Mouse (Mus musculus): ENCODE data around the gene Olfr694.
"Not testable (repeated sequence)": the region's sequence is repeated elsewhere in the genome, so short reads cannot be mapped to it uniquely, and the experiment has no call there.

Olfr694 gene

DNA sequence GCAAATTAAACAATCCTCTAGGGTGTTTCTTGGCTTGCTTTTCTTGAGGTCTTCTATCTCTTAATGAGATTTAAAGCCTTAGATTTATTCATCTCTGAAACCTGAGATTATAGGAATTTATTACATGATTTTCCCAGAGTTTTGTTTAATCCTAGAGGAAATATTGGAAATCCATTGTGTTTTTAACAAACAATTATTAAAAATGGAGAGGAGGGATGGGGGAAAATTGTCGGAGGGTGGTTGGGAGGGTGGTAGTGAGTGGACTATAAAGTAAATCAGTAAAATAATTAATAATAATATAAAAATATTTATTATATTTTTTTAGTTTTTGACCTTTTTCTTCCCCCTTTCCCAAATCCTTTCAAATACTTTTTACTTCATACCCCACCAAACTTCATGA, at the start of gene Olfr694:
Gene Olfr694 (minus strand): TSS at position 101 of the 400 bp plus-strand sequence.
- DNase-seq (ENCODE audit: low read depth): no peak

DNA sequence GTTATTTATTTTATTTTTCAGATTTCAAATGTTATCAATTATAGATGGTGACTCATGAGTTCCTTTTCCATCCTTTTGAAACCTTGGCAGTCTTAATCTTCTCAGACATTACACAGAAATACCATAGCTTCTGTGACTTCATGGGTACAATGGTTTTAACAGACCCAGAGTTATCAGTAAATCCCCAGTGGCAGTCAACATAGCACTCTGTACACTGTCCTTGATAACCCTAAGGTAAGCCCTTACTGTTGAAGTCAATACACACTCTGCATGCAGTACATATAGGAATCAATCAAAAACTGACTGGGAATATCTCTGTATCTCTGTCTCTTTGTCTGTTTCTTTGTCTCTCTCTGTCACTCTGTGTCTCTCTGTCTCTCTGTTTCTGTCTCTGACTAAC, 45.4 kb upstream of the Olfr694 start:
- DNase-seq (ENCODE audit: low read depth): no peak

DNA sequence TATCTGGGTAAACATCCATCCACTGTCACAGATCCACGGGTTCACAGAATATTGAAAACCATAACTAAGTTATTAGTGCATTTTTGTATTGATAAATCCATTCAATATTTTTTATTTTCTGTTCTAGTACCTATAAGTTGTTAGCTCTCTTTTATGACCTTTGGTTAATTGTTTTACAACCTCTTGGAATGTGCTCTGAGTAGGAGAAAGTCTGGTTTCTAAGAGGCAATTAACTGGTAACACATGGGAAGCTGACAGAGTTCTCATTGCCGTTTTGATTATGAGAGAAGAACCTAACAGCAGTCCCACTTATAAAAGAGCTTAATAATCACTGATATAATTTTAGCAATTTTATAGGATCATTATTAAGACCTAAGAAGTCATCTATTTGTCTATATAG, 42.1 kb upstream of the Olfr694 start:
- DNase-seq (ENCODE audit: low read depth): no peak

DNA sequence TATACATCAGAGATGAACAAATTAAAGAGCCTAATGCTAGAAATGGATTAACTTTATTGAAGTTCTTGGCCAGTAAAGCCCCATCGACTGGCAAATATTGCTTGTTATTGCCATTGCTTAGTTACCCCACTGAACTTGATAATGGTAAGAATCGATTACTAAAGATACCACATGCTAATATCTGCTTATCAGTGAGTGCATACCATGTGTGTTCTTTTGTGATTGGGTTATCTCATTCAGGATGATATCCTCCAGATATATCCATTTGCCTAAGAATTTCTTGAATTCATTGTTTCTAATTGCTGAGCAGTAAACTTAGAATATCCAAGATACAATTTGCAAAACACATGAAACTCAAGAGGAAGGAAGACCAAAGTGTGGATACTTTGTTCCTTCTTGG, 34.0 kb upstream of the Olfr694 start:
- not testable (repeated sequence) for DNase-seq (ENCODE audit: low read depth)

DNA sequence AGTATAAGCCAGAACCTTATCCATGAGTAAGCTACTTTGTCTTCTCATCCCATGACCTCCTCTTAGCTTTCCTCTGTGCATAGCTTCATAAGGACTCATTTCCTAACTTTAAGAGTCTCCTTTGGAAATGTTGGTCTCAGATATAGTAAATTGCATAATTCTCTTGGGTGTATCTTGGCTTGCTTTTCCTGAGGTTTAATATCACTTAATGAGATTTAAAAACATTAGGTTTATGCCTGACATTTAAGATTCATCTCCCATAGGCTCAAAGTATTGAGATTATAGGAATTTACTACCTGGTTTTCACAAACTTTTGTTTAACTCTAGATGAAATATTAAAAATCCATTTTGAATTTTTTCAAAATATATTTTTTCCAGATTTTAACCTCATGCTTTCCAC, 24.7 kb upstream of the Olfr694 start, which contains the start of gene Olfr695:
Gene Olfr695 (minus strand): TSS at position 101 of the 400 bp plus-strand sequence.
- no peak for DNase-seq (ENCODE audit: low read depth)

DNA sequence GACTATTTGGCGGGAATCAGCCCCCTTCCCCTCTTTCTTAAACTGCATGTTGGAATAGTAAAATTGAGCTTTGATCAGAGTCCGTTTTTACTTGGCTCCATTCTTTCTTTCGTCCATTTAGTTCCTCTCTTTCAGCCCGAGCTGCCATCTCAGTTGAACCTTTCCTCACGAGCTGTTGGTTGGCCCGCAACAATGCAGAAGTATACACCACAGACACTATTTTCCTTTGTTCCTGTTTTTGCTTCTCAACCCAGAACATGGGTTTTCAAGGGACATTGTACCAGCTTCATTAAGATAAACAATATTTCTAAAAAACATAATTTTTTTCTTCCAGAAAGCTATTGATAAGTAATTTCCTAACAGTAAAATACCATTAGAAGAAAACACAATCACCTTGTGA, 19.8 kb upstream of the Olfr694 start:
- no peak for DNase-seq (ENCODE audit: low read depth)

DNA sequence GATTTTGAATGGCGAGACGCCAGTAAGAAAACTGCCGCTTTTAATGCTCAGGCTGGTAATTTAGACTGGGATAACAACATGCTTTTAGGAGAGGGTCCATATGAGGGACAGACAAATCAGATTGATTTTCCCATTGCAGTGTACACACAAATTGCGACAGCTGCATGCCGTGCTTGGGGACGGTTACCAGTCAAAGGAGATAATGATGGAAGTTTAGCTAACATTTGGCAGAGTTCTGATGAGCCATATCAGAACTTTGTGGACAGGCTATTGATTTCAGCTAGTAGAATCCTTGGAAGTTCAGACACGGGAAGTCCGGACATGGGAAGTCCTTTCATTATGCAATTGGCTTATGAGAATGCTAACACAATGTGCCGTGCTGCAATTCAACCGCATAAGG, 16.1 kb upstream of the Olfr694 start:
- DNase-seq (ENCODE audit: low read depth): not testable (repeated sequence)

DNA sequence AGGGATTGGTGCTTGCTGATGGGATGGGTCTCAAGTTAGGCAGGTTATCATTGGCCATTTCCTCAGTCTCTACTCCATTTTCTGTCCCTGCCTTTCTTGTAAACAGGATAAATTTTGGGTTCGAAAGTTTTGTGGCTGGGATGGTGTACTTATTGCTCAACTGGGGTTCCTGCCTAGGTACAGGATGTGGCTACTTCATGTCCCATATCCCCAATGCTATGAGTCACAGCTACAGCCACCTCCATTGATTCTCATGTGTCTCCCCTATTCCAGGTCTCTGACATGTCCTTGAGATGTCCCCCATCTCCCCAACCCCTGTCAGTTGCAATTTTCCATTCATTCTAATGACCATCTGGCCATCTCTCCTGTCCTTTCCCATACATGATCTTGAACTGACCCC, 5.3 kb upstream of the Olfr694 start:
- no peak for DNase-seq (ENCODE audit: low read depth)

DNA sequence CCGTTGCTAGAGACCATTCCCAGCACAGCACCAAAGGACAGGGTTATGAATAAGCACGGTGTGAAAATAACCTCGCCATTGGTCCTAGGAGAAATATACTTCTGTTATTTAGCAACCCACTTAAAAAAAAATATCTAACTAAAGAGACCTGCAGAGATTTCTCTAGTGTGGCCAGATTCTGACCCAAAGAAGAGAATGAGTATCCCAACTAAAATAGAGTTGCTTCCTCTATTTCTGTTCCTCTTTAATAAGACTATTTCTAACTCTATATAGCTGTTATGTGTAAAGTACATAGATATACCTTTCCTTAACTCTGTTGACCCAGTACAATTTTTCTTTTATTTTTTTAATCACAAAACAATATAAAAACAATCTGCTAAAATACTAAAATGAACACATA, 1.4 kb upstream of the Olfr694 start:
- no peak for DNase-seq (ENCODE audit: low read depth)

DNA sequence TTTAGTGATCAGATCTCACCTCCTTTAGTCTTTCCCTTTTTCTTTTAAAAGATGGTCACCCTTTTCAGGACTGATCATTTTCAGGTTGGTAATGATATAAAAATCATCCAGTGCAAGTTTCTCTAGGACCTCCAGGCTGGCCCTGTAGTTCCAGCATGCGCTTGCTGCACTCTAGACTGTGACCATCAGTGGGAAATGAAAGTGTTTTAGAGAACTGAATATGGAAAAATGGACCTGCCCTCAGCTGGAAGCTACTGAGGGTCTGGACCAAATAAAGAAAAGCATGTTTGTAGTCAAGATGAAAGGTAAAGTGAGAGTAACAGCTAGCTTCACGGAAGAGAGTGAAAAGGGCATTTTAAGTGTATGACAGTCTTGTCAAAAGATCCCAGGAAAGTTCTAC, 6.2 kb downstream of the Olfr694 start:
- no peak for DNase-seq (ENCODE audit: low read depth)

DNA sequence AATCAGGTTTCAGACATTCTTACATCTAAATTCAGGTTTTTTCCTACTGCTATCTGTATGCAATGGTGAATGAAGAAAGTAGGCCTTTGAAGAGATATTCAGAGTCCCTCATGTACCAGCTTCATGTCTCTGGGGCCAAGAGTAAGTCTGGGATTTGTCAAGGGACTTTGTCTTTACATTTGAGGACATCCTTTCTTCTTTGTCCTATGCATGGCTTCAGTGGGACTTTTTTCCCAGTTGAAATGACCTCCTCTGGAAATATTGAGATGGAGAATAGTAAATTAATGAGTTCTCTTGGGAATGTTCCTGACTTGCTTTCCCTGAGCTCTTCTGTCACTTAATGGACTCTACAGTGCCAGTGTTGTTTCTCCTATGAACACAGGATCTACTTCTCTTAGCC, 11.1 kb downstream of the Olfr694 start, which contains the start of gene Olfr693:
Gene Olfr693 (minus strand): TSS at position 101 of the 400 bp plus-strand sequence.
- no peak for DNase-seq (ENCODE audit: low read depth)

DNA sequence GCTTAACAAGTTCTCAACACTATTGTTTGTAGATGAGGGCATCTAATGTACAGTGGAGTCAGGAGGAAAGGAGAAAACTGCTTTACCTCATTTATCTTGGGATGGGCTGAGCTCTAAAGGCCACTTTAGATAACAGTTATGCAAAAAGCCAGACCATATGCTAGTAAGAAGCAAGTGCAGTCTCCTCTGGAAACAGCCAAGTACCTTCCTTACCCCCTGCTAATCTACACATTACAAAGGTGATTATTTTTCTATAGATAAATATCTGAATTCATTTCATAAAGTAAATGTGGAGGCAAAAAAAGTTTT, 39.3 kb downstream of the Olfr694 start:
- DNase-seq (ENCODE audit: low read depth): no peak

DNA sequence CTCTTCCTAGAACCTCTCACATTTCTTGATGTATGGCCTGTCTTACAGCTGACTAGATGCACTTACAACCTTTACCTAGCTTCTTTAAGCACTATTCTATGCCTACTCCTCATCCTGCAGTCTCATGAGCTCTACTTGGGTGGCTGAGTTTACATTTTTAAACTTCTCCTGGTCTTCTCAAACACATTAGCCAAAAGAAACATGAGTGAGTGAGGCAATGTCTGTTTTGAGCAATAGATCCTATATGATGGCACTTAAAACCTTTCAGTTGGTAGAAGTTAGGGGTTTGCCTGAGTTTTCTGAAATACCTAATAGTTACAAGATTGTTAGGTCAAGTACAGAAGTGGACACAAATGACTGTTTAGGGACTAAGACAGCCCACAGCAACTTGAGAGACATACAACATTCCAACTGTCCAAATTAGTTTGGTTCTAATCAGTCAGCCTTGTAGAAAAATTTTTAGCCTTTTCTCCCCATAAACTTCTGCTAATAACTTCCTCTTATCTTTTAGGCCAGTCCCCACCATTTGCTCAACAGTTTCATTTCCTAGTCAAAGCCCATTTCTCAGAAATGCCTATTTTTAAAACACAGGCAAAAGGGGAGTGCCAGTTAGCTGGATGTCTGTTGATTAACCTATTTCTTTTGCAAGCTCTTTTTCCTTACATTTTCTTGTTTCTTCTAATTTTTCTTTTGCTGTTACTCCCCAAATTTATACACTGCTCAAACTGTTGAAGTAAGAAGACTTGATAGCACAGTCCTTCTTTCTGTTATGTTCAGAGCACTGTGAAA, 39.9 kb downstream of the Olfr694 start:
- peak; percentile 63 for DNase-seq (ENCODE audit: low read depth)

DNA sequence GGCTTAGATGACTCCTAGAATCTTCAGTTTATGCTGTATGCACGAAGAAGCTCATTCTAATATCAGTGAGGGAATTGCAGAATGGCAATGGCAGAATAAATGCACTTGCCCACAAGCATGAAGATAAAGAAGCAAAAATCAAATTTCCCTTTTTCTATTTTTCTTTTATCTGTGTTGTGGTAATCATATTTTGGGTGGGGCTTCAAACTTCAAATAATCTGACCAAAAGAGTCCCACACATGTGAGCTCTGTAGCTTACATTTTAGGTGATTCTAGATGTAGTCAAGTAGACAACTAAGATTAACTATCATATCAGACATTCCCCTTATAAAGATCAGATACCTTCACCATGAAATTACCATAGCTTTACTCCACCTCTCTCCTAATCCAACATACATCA, 41.8 kb downstream of the Olfr694 start:
- no peak for DNase-seq (ENCODE audit: low read depth)

DNA sequence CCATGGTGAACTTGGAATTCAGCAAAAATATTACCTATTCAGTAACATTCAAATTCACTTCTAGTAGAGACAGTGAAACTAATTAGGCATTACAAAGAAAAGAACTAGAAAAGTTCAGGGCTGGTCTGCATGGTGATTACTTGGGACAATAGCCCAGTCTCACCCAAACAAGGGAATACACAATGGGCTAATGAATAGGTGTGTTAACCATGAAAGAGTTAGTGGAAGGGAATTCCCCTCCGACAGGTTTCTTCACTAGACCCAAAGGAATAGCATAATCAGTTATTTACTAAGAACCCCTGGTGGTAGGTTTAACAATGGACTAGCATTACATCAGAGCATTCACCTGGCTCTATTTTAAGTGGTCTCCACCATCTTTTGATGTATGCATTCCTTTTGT, 46.4 kb downstream of the Olfr694 start:
- DNase-seq (ENCODE audit: low read depth): no peak

DNA sequence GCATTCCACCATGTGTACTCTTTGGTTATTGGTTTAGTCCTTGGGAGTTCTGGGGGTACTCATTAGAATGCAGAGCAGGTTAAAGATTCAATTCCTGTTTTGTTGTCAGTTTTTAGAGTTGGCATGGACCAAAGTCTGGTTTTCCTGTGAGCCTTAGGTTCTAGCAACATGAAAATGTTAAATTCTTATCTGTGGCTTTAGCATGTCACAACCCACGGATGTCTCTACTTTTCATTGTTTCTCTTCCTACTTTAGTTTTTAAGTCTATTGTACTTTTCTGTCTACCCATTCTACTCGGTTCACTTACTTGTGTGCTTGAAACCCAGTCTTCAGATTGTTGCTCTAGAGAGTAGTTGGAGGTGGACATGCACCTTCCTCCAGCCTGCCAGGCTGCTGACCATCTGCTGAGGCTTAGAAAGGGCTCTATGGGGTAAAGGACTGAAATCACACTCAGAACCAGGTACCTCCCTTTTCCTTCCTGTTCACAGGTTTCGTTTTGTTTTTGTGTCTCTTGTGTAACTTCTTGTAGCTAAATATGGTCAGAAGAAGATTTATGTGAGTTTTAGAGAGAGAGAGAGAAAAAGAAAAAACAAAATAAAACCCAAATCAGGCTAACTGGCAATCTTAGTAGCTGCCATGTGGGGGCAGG, 47.3 kb downstream of the Olfr694 start:
- no peak for DNase-seq (ENCODE audit: low read depth)

DNA sequence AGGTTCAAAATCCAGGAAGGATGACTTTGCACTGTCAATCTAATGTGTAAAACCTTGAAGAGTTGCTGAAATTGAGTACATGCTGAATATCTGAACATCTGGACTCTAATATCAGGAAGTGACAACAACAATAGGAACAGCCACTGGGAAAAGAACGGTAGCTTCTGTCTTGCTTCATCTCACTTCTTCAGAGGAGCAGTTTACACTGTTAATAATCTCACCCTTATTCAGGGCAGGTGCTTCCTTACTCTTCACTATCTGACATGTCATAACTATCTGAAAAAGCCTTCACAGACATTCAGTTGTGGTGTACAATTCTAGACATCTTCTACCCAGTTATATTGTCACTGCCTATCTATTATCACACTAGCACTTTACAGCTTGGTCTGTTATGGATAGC, 50.8 kb downstream of the Olfr694 start:
- DNase-seq (ENCODE audit: low read depth): no peak

DNA sequence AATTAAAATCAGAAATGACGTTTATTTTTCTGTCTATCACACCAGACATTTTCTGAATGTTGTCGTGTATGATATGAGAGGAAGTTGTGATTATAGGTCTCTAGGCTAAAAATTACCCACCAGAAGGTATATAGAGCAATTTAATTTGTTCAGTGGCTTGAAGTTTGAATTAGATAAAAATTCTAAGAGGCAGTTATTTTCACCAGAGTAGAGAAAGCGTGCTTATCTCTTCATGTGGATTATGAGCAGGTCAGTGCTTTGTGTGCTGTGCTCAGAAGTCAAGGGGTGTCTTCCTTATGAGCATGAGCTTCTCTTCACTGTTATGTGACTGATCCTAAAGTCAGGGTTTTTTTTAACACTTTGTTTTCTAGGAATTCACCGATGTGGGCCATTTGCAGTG, 56.1 kb downstream of the Olfr694 start:
- no peak for DNase-seq (ENCODE audit: low read depth)

Data from c-Kit-positive CD71-positive TER-119-negative erythroid progenitor cells, embryonic 14.5 days (primary cell).